Mouse (Mus musculus): ENCODE measurements around the gene Hk2. TPM values are rescaled to one million over a fixed set of nuclear protein-coding genes. Genes with fewer than 3 reads are reported as not detected.

Hk2 gene
- polyA plus RNA-seq, 2 experiments, result 3.2 to 5.6 TPM

- no peak overlapping the region for H3K4me2 ChIP-seq (ENCODE audit: low read depth)
- DNase-seq (ENCODE audit: low read depth in 3 of 3, low spot score in 3 of 3) (no peak), ATAC-seq (ENCODE audit: insufficient read depth) (no peak)
- H3K9ac ChIP-seq (replicated peaks), result no peak overlapping the region
- H3K4me3 ChIP-seq (ENCODE audit: insufficient read depth in 1 of 2, low read depth in 2 of 2, low read length in 2 of 2), result no peak overlapping the region
- H3K27ac ChIP-seq, result no peak overlapping the region
- no peaks in the 10 kb centered on the region for H3K36me3 ChIP-seq (replicated peaks; ENCODE audit: control insufficient read depth, insufficient read depth, low read depth)
- peaks cover 0 to 21% of the 10 kb centered on the region in 2 experiments; a peak in 2 of 4 replicates for H3K4me1 ChIP-seq (replicated peaks; ENCODE audit: control insufficient read depth in 2 of 2, insufficient read depth in 2 of 2, low read length in 1 of 2)
- no peaks in the 10 kb centered on the region for H3K9me3 ChIP-seq (ENCODE audit: control insufficient read depth, low read length)
- WGBS (ENCODE audit: insufficient replicate concordance), result 54% methylated on average over 14 of the region's 14 CpGs
- no peaks in the 10 kb centered on the region for H3K27me3 ChIP-seq (ENCODE audit: control insufficient read depth, insufficient read depth, low read length)
- TF ChIP-seq EP300 (IDR thresholded peaks at IDR 0.05; ENCODE audit: low read depth) (no peak), CTCF (IDR thresholded peaks at IDR 0.05; ENCODE audit: low read depth) (peak; percentile 51)
Measured at GRCm38 (mm10) chr6:82753638-82754361, 20.5 kb downstream of the Hk2 start.

- no peaks in the 10 kb centered on the region for H3K27me3 ChIP-seq (ENCODE audit: control insufficient read depth, insufficient read depth, low read length)
- DNase-seq (ENCODE audit: low read depth in 3 of 3, low spot score in 3 of 3) (no peak), ATAC-seq (ENCODE audit: insufficient read depth) (no peak)
- no peak overlapping the region for H3K4me2 ChIP-seq (ENCODE audit: low read depth)
- WGBS (ENCODE audit: insufficient replicate concordance), result 48% methylated on average over 11 of the region's 11 CpGs
- no peak overlapping the region for H3K4me3 ChIP-seq (ENCODE audit: insufficient read depth in 1 of 2, low read depth in 2 of 2, low read length in 2 of 2)
- no peak overlapping the region for H3K9ac ChIP-seq (replicated peaks)
- H3K36me3 ChIP-seq (replicated peaks; ENCODE audit: control insufficient read depth, insufficient read depth, low read depth), result no peaks in the 10 kb centered on the region
- H3K4me1 ChIP-seq (replicated peaks; ENCODE audit: control insufficient read depth in 2 of 2, insufficient read depth in 2 of 2, low read length in 1 of 2), result peaks cover 0 to 21% of the 10 kb centered on the region in 2 experiments; a peak in 2 of 4 replicates
- H3K9me3 ChIP-seq (ENCODE audit: control insufficient read depth, low read length), result no peaks in the 10 kb centered on the region
- TF ChIP-seq CTCF (IDR thresholded peaks at IDR 0.05; ENCODE audit: low read depth), result no peak
- TF ChIP-seq EP300 (IDR thresholded peaks at IDR 0.05; ENCODE audit: low read depth), result no peak
- H3K27ac ChIP-seq, result no peak overlapping the region
Measured at GRCm38 (mm10) chr6:82753061-82753460, 21.2 kb downstream of the Hk2 start.

GRCm38 (mm10) chr6:82751791-82752190, 22.5 kb downstream of the Hk2 start:
- H3K9ac ChIP-seq (replicated peaks), result no peak overlapping the region
- H3K9me3 ChIP-seq (ENCODE audit: control insufficient read depth, low read length), result no peaks in the 10 kb centered on the region
- no peak overlapping the region for H3K27ac ChIP-seq
- H3K27me3 ChIP-seq (ENCODE audit: control insufficient read depth, insufficient read depth, low read length), result no peaks in the 10 kb centered on the region
- WGBS (ENCODE audit: insufficient replicate concordance), result 80% methylated on average over 7 of the region's 7 CpGs
- H3K4me1 ChIP-seq (replicated peaks; ENCODE audit: control insufficient read depth in 2 of 2, insufficient read depth in 2 of 2, low read length in 1 of 2), result peaks cover 0 to 15% of the 10 kb centered on the region in 2 experiments; a peak in 2 of 4 replicates
- H3K4me3 ChIP-seq (ENCODE audit: insufficient read depth in 1 of 2, low read depth in 2 of 2, low read length in 2 of 2), result no peak overlapping the region
- TF ChIP-seq CTCF (IDR thresholded peaks at IDR 0.05; ENCODE audit: low read depth) (no peak), EP300 (IDR thresholded peaks at IDR 0.05; ENCODE audit: low read depth) (no peak)
- DNase-seq (ENCODE audit: low read depth in 3 of 3, low spot score in 3 of 3) (no peak), ATAC-seq (ENCODE audit: insufficient read depth) (no peak)
- H3K36me3 ChIP-seq (replicated peaks; ENCODE audit: control insufficient read depth, insufficient read depth, low read depth), result no peaks in the 10 kb centered on the region
- no peak overlapping the region for H3K4me2 ChIP-seq (ENCODE audit: low read depth)

GRCm38 (mm10) chr6:82751031-82751430, 23.2 kb downstream of the Hk2 start:
- no peak for ATAC-seq (ENCODE audit: insufficient read depth)
- no peak overlapping the region for H3K9ac ChIP-seq (replicated peaks)
- no peak for TF ChIP-seq EP300 (IDR thresholded peaks at IDR 0.05; ENCODE audit: low read depth)
- no peak for TF ChIP-seq CTCF (IDR thresholded peaks at IDR 0.05; ENCODE audit: low read depth)
- no peaks in the 10 kb centered on the region for H3K27me3 ChIP-seq (ENCODE audit: control insufficient read depth, insufficient read depth, low read length)
- no peaks in the 10 kb centered on the region for H3K36me3 ChIP-seq (replicated peaks; ENCODE audit: control insufficient read depth, insufficient read depth, low read depth)
- DNase-seq (ENCODE audit: low read depth in 3 of 3, low spot score in 3 of 3), result no peak
- H3K4me3 ChIP-seq (ENCODE audit: insufficient read depth in 1 of 2, low read depth in 2 of 2, low read length in 2 of 2), result no peak overlapping the region
- no peak overlapping the region for H3K4me2 ChIP-seq (ENCODE audit: low read depth)
- 69% methylated on average over 11 of the region's 11 CpGs for WGBS (ENCODE audit: insufficient replicate concordance)
- H3K4me1 ChIP-seq (replicated peaks; ENCODE audit: control insufficient read depth in 2 of 2, insufficient read depth in 2 of 2, low read length in 1 of 2), result peaks cover 0 to 7% of the 10 kb centered on the region in 2 experiments; a peak in 2 of 4 replicates
- no peaks in the 10 kb centered on the region for H3K9me3 ChIP-seq (ENCODE audit: control insufficient read depth, low read length)
- H3K27ac ChIP-seq, result no peak overlapping the region

- 39% methylated on average over 2 of the region's 2 CpGs for WGBS (ENCODE audit: insufficient replicate concordance)
- peaks cover 0 to 5% of the 10 kb centered on the region in 2 experiments; a peak in 2 of 4 replicates for H3K4me1 ChIP-seq (replicated peaks; ENCODE audit: control insufficient read depth in 2 of 2, insufficient read depth in 2 of 2, low read length in 1 of 2)
Measured at GRCm38 (mm10) chr6:82750063-82750462, 24.2 kb downstream of the Hk2 start.

More at GRCm38 (mm10) chr6:82750063-82750462, 24.2 kb downstream of the Hk2 start:
- no peak overlapping the region for H3K27ac ChIP-seq
- no peaks in the 10 kb centered on the region for H3K27me3 ChIP-seq (ENCODE audit: control insufficient read depth, insufficient read depth, low read length)
- DNase-seq (ENCODE audit: low read depth in 3 of 3, low spot score in 3 of 3) (no peak), ATAC-seq (ENCODE audit: insufficient read depth) (no peak)
- no peak overlapping the region for H3K4me3 ChIP-seq (ENCODE audit: insufficient read depth in 1 of 2, low read depth in 2 of 2, low read length in 2 of 2)
- H3K9me3 ChIP-seq (ENCODE audit: control insufficient read depth, low read length), result no peaks in the 10 kb centered on the region
- no peak overlapping the region for H3K4me2 ChIP-seq (ENCODE audit: low read depth)
- no peaks in the 10 kb centered on the region for H3K36me3 ChIP-seq (replicated peaks; ENCODE audit: control insufficient read depth, insufficient read depth, low read depth)
- H3K9ac ChIP-seq (replicated peaks), result no peak overlapping the region
- TF ChIP-seq CTCF (IDR thresholded peaks at IDR 0.05; ENCODE audit: low read depth), result peak; percentile 49
- no peak for TF ChIP-seq EP300 (IDR thresholded peaks at IDR 0.05; ENCODE audit: low read depth)
